Mouse (Mus musculus): ENCODE measurements around the gene Mdfi.
A peak's percentile ranks its signal among the peaks of the same experiment; 100 is the strongest.

GRCm38 (mm10) chr17:47843465-47843864 lies 9.0 kb upstream of the Mdfi start:
- TF ChIP-seq CTCF (IDR thresholded peaks at IDR 0.05; ENCODE audit: low read depth, low read length) (peak; percentile 42), POLR2A (IDR thresholded peaks at IDR 0.05; ENCODE audit: extremely low read depth, insufficient read depth, low read length) (no peak)
